Mouse (Mus musculus): ENCODE data around the gene Dnaic2. TPM values are rescaled to one million over a fixed set of nuclear protein-coding genes. Genes with fewer than 3 reads are reported as not detected.

The Dnaic2 gene
- polyA plus RNA-seq, 1 experiment from 2014 or later: 3.1 TPM

GRCm38 (mm10) chr11:114729832-114730363, 2.7 kb downstream of the Dnaic2 start:
- 52% methylated on average over 6 of the region's 6 CpGs for whole genome bisulfite sequencing

GRCm38 (mm10) chr11:114731711-114732110, 4.5 kb downstream of the Dnaic2 start:
- Histone ChIP-seq H3K36me3 (no peaks in the 10 kb centered on the region), H3K4me2 (no peak overlapping the region), H3K9me3 (no peaks in the 10 kb centered on the region), H3K4me3 (no peak overlapping the region), H3K27me3 (no peaks in the 10 kb centered on the region), H3K4me1 (replicated peaks) (peaks cover 29% of the 10 kb centered on the region), H3K27ac (replicated peaks) (no peak overlapping the region), H3K9ac (no peak overlapping the region)
- ATAC-seq (ENCODE audit: low FRiP score, low read depth): no peak
- WGBS: 89% methylated on average over 4 of the region's 4 CpGs

More at GRCm38 (mm10) chr11:114729832-114730363, 2.7 kb downstream of the Dnaic2 start:
- 0 out of 2 replicates have a peak overlapping the region, but pooled peaks have one; percentile 10 for H3K27ac ChIP-seq (replicated peaks)
- no peaks in the 10 kb centered on the region for H3K27me3 ChIP-seq
- peaks cover 29% of the 10 kb centered on the region for H3K4me1 ChIP-seq (replicated peaks)
- H3K36me3 ChIP-seq: no peaks in the 10 kb centered on the region
- ATAC-seq (ENCODE audit: low FRiP score, low read depth): no peak
- H3K9ac ChIP-seq: no peak overlapping the region
- H3K4me3 ChIP-seq: no peak overlapping the region
- no peaks in the 10 kb centered on the region for H3K9me3 ChIP-seq
- no peak overlapping the region for H3K4me2 ChIP-seq

- no peak overlapping the region for H3K27ac ChIP-seq (replicated peaks)
- ATAC-seq (ENCODE audit: low FRiP score, low read depth): no peak
- no peak overlapping the region for H3K4me2 ChIP-seq
- no peak overlapping the region for H3K9ac ChIP-seq
- H3K4me1 ChIP-seq (replicated peaks): peaks cover 17% of the 10 kb centered on the region
- no peaks in the 10 kb centered on the region for H3K9me3 ChIP-seq
- H3K4me3 ChIP-seq: no peak overlapping the region
- no peaks in the 10 kb centered on the region for H3K27me3 ChIP-seq
- H3K36me3 ChIP-seq: no peaks in the 10 kb centered on the region
- 87% methylated on average over 22 of the region's 22 CpGs for WGBS
Measured at GRCm38 (mm10) chr11:114732890-114733289, 5.7 kb downstream of the Dnaic2 start.

GRCm38 (mm10) chr11:114736111-114736510, 8.9 kb downstream of the Dnaic2 start:
- Histone ChIP-seq H3K4me3 (no peak overlapping the region), H3K9ac (no peak overlapping the region), H3K9me3 (no peaks in the 10 kb centered on the region), H3K36me3 (no peaks in the 10 kb centered on the region), H3K4me2 (no peak overlapping the region), H3K4me1 (replicated peaks) (peaks cover 8% of the 10 kb centered on the region), H3K27me3 (no peaks in the 10 kb centered on the region), H3K27ac (replicated peaks) (no peak overlapping the region)
- 80% methylated on average over 2 of the region's 2 CpGs for WGBS
- ATAC-seq (ENCODE audit: low FRiP score, low read depth): no peak

- H3K36me3 ChIP-seq: no peaks in the 10 kb centered on the region
- 23% methylated on average over 11 of the region's 11 CpGs for WGBS
- ATAC-seq (ENCODE audit: low FRiP score, low read depth): no peak
- H3K9me3 ChIP-seq: no peaks in the 10 kb centered on the region
- no peak overlapping the region for H3K27ac ChIP-seq (replicated peaks)
- no peak overlapping the region for H3K4me3 ChIP-seq
- H3K27me3 ChIP-seq: no peaks in the 10 kb centered on the region
- no peak overlapping the region for H3K9ac ChIP-seq
- peak overlapping the region; percentile 28; the same call in 1 of the 2 replicates for H3K4me2 ChIP-seq
- H3K4me1 ChIP-seq (replicated peaks): peaks cover 15% of the 10 kb centered on the region
Measured at GRCm38 (mm10) chr11:114736913-114737624, 9.9 kb downstream of the Dnaic2 start.

GRCm38 (mm10) chr11:114740598-114740997, 13.4 kb downstream of the Dnaic2 start:
- H3K4me1 ChIP-seq (replicated peaks): peaks cover 18% of the 10 kb centered on the region
- no peak overlapping the region for H3K27ac ChIP-seq (replicated peaks)
- ATAC-seq (ENCODE audit: low FRiP score, low read depth): no peak
- WGBS: 28% methylated on average over 10 of the region's 10 CpGs
- no peaks in the 10 kb centered on the region for H3K36me3 ChIP-seq
- H3K4me2 ChIP-seq: no peak overlapping the region
- H3K9ac ChIP-seq: no peak overlapping the region
- no peak overlapping the region for H3K4me3 ChIP-seq
- H3K9me3 ChIP-seq: no peaks in the 10 kb centered on the region
- no peaks in the 10 kb centered on the region for H3K27me3 ChIP-seq

- no peak overlapping the region for H3K9ac ChIP-seq
- peaks cover 18% of the 10 kb centered on the region for H3K4me1 ChIP-seq (replicated peaks)
- no peaks in the 10 kb centered on the region for H3K36me3 ChIP-seq
- 8% methylated on average over 6 of the region's 6 CpGs for WGBS
- H3K4me3 ChIP-seq: no peak overlapping the region
- no peaks in the 10 kb centered on the region for H3K27me3 ChIP-seq
- ATAC-seq (ENCODE audit: low FRiP score, low read depth): no peak
- H3K9me3 ChIP-seq: no peaks in the 10 kb centered on the region
- no peak overlapping the region for H3K4me2 ChIP-seq
- H3K27ac ChIP-seq (replicated peaks): no peak overlapping the region
Measured at GRCm38 (mm10) chr11:114741451-114741850, 14.2 kb downstream of the Dnaic2 start.

- Histone ChIP-seq H3K4me2 (peak overlapping the region; percentile 59), H3K27ac (replicated peaks) (no peak overlapping the region), H3K4me1 (replicated peaks) (peaks cover 18% of the 10 kb centered on the region), H3K9me3 (no peaks in the 10 kb centered on the region), H3K36me3 (no peaks in the 10 kb centered on the region), H3K9ac (0 out of 2 replicates have a peak overlapping the region, but pooled peaks have one; percentile 36), H3K27me3 (no peaks in the 10 kb centered on the region), H3K4me3 (no peak overlapping the region)
- WGBS: 2% methylated on average over 12 of the region's 12 CpGs
- peak; percentile 86 for ATAC-seq (ENCODE audit: low FRiP score, low read depth)
Measured at GRCm38 (mm10) chr11:114745134-114745533, 17.9 kb downstream of the Dnaic2 start.

GRCm38 (mm10) chr11:114747564-114748138, 20.4 kb downstream of the Dnaic2 start:
- ATAC-seq (ENCODE audit: low FRiP score, low read depth): no peak
- WGBS: 77% methylated on average over 12 of the region's 12 CpGs
- no peaks in the 10 kb centered on the region for H3K36me3 ChIP-seq

GRCm38 (mm10) chr11:114764820-114765818, 37.9 kb downstream of the Dnaic2 start, which contains the start of gene Kif19a:
Gene Kif19a, plus strand, starts transcription at chr11:114765388.
- Histone ChIP-seq H3K4me3 (peak within 1 kb of the TSS; percentile 48), H3K36me3 (no peaks in the 10 kb centered on the region), H3K4me2 (peak within 1 kb of the TSS; percentile 92), H3K4me1 (replicated peaks) (peaks cover 11% of the 10 kb centered on the region), H3K27me3 (peaks cover 23% of the 10 kb centered on the region), H3K9me3 (no peaks in the 10 kb centered on the region), H3K27ac (replicated peaks) (no peak within 1 kb of the TSS), H3K9ac (peak within 1 kb of the TSS; percentile 29)
- 2% methylated on average over 45 of the region's 51 CpGs for WGBS
- ATAC-seq (ENCODE audit: low FRiP score, low read depth): peak; percentile 63

More at GRCm38 (mm10) chr11:114747564-114748138, 20.4 kb downstream of the Dnaic2 start:
- H3K27ac ChIP-seq (replicated peaks): no peak overlapping the region
- no peaks in the 10 kb centered on the region for H3K9me3 ChIP-seq
- no peak overlapping the region for H3K4me3 ChIP-seq
- no peak overlapping the region for H3K4me2 ChIP-seq
- no peak overlapping the region for H3K9ac ChIP-seq
- no peaks in the 10 kb centered on the region for H3K27me3 ChIP-seq
- H3K4me1 ChIP-seq (replicated peaks): 0 out of 2 replicates have a peak, but pooled peaks cover 3% of the 10 kb centered on the region

- Histone ChIP-seq H3K36me3 (no peaks in the 10 kb centered on the region), H3K27me3 (peaks cover 19% of the 10 kb centered on the region), H3K9ac (no peak overlapping the region), H3K27ac (replicated peaks) (no peak overlapping the region), H3K4me1 (replicated peaks) (peaks cover 9% of the 10 kb centered on the region), H3K9me3 (no peaks in the 10 kb centered on the region), H3K4me3 (no peak overlapping the region), H3K4me2 (no peak overlapping the region)
- 31% methylated on average over 6 of the region's 6 CpGs for WGBS
- no peak for ATAC-seq (ENCODE audit: low FRiP score, low read depth)
Measured at GRCm38 (mm10) chr11:114769911-114770310, 42.7 kb downstream of the Dnaic2 start.
